Mouse (Mus musculus) activated CD4-positive, CD25-positive, alpha-beta regulatory T cell, adult 4 months (primary cell): ENCODE data around the gene Shisal1. TPM values are rescaled to one million over a fixed set of nuclear protein-coding genes. Genes with fewer than 3 reads are reported as not detected.

Experiments
- ATAC-seq: one replicate; pipeline ENCODE4 v1.8.0; 2017
- polyA plus RNA-seq, 2 experiments: library from polyadenylated mRNA; unstranded; fragments of 100-300 nt; shearing (Covaris generic); gene quantifications; one replicate each; pipeline ENCODE4 v1.2.1; 2017

Shisal1 gene
- polyA plus RNA-seq, 2 experiments from 2014 or later, result not detected

- no peak for ATAC-seq
These were observed 79.5 kb downstream of the Shisal1 start for GRCm38 (mm10) chr15:84367402-84367801.

GRCm38 (mm10) chr15:84366574-84366989 lies 80.3 kb downstream of the Shisal1 start:
- no peak for ATAC-seq

- no peak for ATAC-seq
These were observed 81.1 kb downstream of the Shisal1 start for GRCm38 (mm10) chr15:84365675-84366381.

GRCm38 (mm10) chr15:84364746-84365145 lies 82.2 kb downstream of the Shisal1 start:
- ATAC-seq, result no peak

GRCm38 (mm10) chr15:84355081-84355480 lies 91.8 kb downstream of the Shisal1 start:
- no peak for ATAC-seq

GRCm38 (mm10) chr15:84351915-84352844 lies 94.7 kb downstream of the Shisal1 start:
- no peak for ATAC-seq

GRCm38 (mm10) chr15:84351342-84351741 lies 95.6 kb downstream of the Shisal1 start:
- no peak for ATAC-seq

- ATAC-seq, result no peak
These were observed 96.8 kb downstream of the Shisal1 start for GRCm38 (mm10) chr15:84349915-84350738.

- no peak for ATAC-seq
These were observed 98.1 kb downstream of the Shisal1 start for GRCm38 (mm10) chr15:84348769-84349168.

- no peak for ATAC-seq
These were observed 106.0 kb downstream of the Shisal1 start for GRCm38 (mm10) chr15:84340926-84341325.

- ATAC-seq, result no peak
These were observed 109.3 kb downstream of the Shisal1 start for GRCm38 (mm10) chr15:84337599-84337998.

- ATAC-seq, result no peak
These were observed 110.5 kb downstream of the Shisal1 start for GRCm38 (mm10) chr15:84336281-84336817.

GRCm38 (mm10) chr15:84331066-84331612 lies 115.8 kb downstream of the Shisal1 start:
- peak; percentile 97 for ATAC-seq

GRCm38 (mm10) chr15:84329940-84330339 lies 117.0 kb downstream of the Shisal1 start:
- ATAC-seq, result no peak

Other genes starting within 250 kb of the Shisal1 start
- 1 to 10 TPM in 1 of 2 experiments, not detected in 1; 1.9 TPM for gene Parvb, start 215.1 kb downstream of the Shisal1 start, polyA plus RNA-seq
- 10 to 100 TPM; 63.7 to 99.5 TPM for gene Parvg, start 123.1 kb downstream of the Shisal1 start, polyA plus RNA-seq
- gene Rtl6, start 110.7 kb upstream of the Shisal1 start, polyA plus RNA-seq, result 1 to 10 TPM; 1.5 to 1.6 TPM
- not detected for gene Prr5, start 222.5 kb upstream of the Shisal1 start, polyA plus RNA-seq